Mouse (Mus musculus) left cerebral cortex, postnatal 4 days (tissue): ENCODE measurements at regions not wholly inside any gene's neighbourhood (a gene's known extent, or its start where the extent isn't known, plus 50 kb on each side); places are given as distances from the start of the nearest gene placed in this dataset.
"Not testable (repeated sequence)": the region's sequence is repeated elsewhere in the genome, so short reads cannot be mapped to it uniquely, and the experiment has no call there.

Source experiments
- DNase-seq: peaks from one replicate; pipeline ENCODE4 v3.0.0-alpha.2; 2022
- intact Hi-C: fragments of 180-260 bp; cut with DNase I; formaldehyde crosslinking; loops from one replicate; pipeline ENCODE4 v1.15.1; 2025

- no peak for DNase-seq
- intact Hi-C loops = no loop called here
Measured at GRCm38 (mm10) chr3:17001871-17002270, 946.3 kb upstream of the Cypt12 start.

DNA sequence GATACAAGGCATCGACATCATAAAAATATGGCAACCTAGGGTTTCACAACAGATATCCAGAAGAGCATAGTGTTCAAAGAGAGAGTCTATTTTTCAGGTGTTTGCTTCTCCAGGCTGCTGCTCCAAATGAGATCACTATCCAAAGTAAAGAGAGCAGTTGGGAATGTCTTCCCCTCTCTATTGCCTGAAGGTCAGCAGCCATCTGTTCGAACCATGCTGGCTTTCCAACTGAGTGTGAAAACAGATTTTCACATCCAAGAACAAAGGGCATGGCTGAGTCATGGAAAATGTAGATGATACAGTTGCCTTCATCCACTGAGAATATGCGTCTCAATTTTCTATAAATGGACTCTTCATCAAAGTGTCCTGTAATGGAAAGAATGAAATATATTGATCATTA, 945.1 kb upstream of the Cypt12 start:
- peak; percentile 27 for DNase-seq
- intact Hi-C loops = no loop called here

DNA sequence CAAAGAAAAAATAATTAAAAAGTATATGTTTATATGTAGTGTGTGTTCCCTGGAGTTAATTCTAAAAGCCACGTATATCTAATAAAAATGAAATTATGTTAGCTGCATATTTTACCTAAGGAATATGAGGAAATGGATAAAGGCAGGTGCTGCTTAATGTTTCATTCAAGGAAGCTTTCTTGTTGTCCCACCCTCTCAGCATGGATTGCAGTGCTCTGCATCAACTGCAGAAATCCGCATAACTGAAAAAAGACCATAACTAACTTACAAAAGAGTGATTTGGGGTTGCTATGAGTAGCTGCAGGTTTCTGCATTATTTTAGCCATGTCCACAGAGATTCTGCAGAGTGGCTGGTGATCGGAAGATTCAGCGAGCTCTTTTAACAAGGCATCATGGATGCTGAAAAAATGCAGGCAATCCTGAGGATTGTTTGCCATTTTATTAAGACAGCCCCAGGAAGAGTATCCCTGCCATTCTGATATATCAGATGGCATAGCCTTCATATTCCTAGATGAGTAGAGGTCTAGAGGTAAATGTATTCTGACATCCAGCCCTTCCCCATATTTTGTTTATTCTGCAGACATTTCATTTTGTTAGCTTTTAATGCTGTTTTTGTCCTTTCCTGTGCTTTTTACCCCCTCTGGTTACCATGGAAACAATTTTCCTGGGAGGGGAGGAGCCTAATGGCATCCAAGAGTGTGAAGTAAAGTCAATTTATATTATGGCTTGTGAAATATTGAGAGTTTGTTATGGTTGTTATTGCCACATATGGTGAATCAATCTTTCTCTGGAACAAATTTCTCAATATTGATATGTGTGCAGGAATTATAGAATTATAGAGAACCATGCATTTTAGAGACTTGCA, 933.8 kb upstream of the Cypt12 start:
- intact Hi-C loops = no loop called here
- no peak for DNase-seq

GRCm38 (mm10) chr3:17050811-17051210, 897.4 kb upstream of the Cypt12 start:
- no peak for DNase-seq
- intact Hi-C loops = no loop called here

GRCm38 (mm10) chr3:17058381-17058780, 889.8 kb upstream of the Cypt12 start:
- DNase-seq, intact Hi-C loops: not testable (repeated sequence)

- intact Hi-C loops, DNase-seq: not testable (repeated sequence)
Measured at GRCm38 (mm10) chr3:17106261-17106660, 841.9 kb upstream of the Cypt12 start.
